Mouse (Mus musculus) hindbrain, embryonic 10.5 days (tissue): Measurements from ENCODE around the gene Glis3. TPM values are rescaled to one million over a fixed set of nuclear protein-coding genes. Genes with fewer than 3 reads are reported as not detected.

Experiments
- DNase-seq: peaks from one replicate; pipeline ENCODE4 v3.0.0-alpha.2; 2017; ENCODE audit warnings: low spot score
- H3K27ac ChIP-seq: fragments of 300-500 bp; sonication (generic); 2 replicates; pipeline ENCODE4 v1.5.1; 2016; ENCODE audit warnings: mild to moderate bottlenecking, moderate library complexity
- H3K27me3 ChIP-seq: fragments of 300-500 bp; sonication (generic); 2 replicates; pipeline ENCODE4 v1.6.1; 2016; ENCODE audit warnings: mild to moderate bottlenecking; ENCODE audit not compliant: poor library complexity, insufficient read depth, severe bottlenecking
- H3K36me3 ChIP-seq: fragments of 300-500 bp; sonication (generic); 2 replicates; pipeline ENCODE4 v1.6.1; 2016; ENCODE audit warnings: mild to moderate bottlenecking, moderate library complexity
- H3K4me1 ChIP-seq: fragments of 300-500 bp; sonication (generic); replicated peaks from 2 replicates; pipeline ENCODE4 v1.6.1; 2016; ENCODE audit warnings: mild to moderate bottlenecking
- H3K4me3 ChIP-seq: fragments of 300-500 bp; sonication (generic); 2 replicates; pipeline ENCODE4 v1.5.1; 2016; ENCODE audit warnings: mild to moderate bottlenecking, moderate library complexity
- H3K9me3 ChIP-seq: fragments of 300-500 bp; sonication (generic); 2 replicates; pipeline ENCODE4 v1.6.1; 2016; ENCODE audit warnings: mild to moderate bottlenecking, moderate library complexity
- WGBS: fragments of 180-500 bp; shearing (Covaris S2); methylation state at CpG from one replicate; pipeline ENCODE4 v1.1.7; 2016; 5-methylcytosine and 5-hydroxymethylcytosine counted together
- polyA plus RNA-seq: library from polyadenylated mRNA; unstranded; fragments of >200 nt; fragmentation: Nextera tagmentation; extraction: Ambion mirVana; gene quantifications from 2 replicates; pipeline ENCODE4 v1.2.1, GENCODE M21; 2016

Gene Glis3
- 2.2 and 3.9 TPM in 2 replicates for polyA plus RNA-seq

DNA sequence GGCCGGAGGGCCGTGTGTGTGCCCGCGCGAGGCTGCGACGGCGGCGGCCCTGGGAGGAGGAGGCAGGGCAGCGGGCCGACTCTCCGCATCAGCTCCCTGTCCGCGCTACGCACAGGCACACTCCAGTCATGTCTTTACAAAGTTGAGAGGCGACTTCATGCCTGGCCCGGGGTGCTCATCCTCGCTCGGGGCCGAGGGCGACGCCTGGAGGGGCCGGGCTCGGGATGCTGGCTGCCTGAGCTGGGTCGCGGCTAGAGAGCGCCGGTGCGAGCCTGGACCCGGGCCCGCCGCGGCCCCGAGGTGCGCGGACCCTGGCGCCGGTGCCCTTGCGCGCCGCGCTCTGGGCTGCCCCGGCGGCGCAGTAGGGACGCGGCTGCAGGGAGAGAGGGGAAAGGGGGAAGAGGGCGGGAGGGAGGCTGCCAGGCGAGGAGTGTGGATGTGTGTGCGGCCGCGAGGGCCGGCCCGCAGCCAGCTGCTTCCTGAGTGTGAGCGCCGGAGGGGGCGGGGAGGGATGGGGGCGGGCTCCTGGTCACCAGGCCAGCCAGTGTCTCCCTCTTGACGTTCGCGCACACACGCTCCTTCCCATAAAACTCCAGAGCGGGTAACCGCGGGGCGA is at the start of gene Glis3:
TSS of gene Glis3 (minus strand) at position 302 of the 616 bp plus-strand sequence.
- H3K27me3 ChIP-seq, result peaks cover 53% of the 10 kb centered on the region
- WGBS, result under 1% methylated on average over 66 of the region's 66 CpGs
- H3K27ac ChIP-seq, result peak within 1 kb of the TSS; percentile 86
- H3K9me3 ChIP-seq, result no peaks in the 10 kb centered on the region
- H3K4me3 ChIP-seq, result peak within 1 kb of the TSS; percentile 78
- H3K4me1 ChIP-seq, result peaks cover 40% of the 10 kb centered on the region
- peak; percentile 79 for DNase-seq
- no peaks in the 10 kb centered on the region for H3K36me3 ChIP-seq

DNA sequence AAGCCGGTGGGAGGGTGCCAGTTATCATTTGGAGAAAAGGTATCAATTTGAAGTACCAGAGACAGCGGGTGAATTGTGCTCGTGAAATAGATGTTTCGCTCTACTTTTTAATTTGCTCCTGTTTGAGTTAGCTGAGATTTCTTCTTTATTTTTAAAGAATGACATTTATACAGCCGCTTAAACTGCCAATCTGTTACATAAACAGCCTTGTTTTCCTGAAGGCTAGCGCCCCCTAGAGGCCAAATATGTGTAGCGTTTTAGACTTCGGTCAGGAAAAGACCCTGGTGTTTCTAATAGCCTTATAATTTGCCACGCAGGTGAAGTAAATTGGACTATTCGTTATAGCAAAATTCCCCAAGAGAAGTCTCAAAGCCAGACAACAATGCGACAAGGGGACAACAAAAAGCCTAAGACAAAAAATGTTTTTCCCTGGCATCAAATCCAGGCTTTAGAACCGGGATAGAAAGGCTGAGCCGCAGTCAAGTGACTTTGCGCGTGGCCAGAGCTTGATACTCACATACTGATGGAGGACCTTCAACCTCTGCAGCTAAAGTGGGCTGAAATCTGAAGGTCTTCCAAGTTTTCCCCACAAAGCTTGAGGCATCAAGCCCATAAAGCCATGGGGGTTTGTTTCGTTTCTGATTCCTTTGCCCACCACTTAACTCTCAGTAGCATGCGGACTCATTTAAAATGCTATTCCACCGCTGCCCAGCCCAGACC is 46.4 kb upstream of the Glis3 start:
- Histone ChIP-seq H3K4me3 (no peak overlapping the region), H3K36me3 (no peaks in the 10 kb centered on the region), H3K27me3 (peaks cover 34% of the 10 kb centered on the region), H3K9me3 (no peaks in the 10 kb centered on the region), H3K27ac (no peak overlapping the region), H3K4me1 (peaks cover 5% of the 10 kb centered on the region)
- peak; percentile 46 for DNase-seq
- 58% methylated on average over 18 of the region's 18 CpGs for WGBS

DNA sequence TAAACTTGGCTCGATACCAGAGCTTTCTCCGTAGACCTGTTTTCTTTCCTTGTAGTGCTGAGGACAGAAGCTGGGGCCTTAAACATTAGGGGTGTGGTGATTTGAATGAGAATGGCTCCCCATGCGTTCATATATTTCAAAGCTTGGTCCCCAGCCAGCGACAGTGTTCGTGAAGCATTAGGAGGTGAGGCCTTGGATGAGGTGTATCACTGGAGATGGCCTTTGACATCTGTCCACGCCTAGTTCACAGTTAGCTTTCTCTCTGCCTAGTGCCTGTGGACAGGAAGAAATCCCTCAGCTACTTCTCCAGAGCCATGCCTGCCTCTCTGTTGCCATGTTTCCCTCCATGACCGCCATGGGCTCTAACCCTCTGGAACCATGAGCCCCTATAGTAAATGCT is 44.8 kb upstream of the Glis3 start:
- Histone ChIP-seq H3K36me3 (no peaks in the 10 kb centered on the region), H3K27ac (no peak overlapping the region), H3K27me3 (peaks cover 37% of the 10 kb centered on the region), H3K9me3 (0 out of 2 replicates have a peak, but pooled peaks cover 8% of the 10 kb centered on the region), H3K4me1 (peaks cover 5% of the 10 kb centered on the region), H3K4me3 (no peak overlapping the region)
- 82% methylated on average over 7 of the region's 7 CpGs for WGBS
- no peak for DNase-seq

DNA sequence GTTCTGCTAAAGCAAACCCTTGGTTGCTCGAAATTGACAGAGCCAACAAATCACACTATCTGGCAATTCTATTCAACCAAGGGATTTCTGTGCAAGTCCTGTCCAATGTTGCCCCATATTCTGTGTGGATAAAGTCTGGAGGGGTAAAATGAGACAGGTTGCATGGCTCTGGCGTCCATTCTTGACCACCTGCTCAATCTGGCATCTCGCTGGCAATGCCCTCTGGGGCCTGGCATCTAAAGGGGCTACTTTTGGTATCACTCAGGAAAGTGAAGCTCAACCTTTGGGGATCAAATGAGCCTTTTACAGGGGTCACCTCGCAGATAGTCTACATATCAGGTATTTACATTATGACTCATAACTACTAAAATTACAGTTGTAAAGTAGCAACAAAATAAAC is 42.7 kb upstream of the Glis3 start:
- Histone ChIP-seq H3K27me3 (peaks cover 54% of the 10 kb centered on the region), H3K4me1 (peaks cover 5% of the 10 kb centered on the region), H3K27ac (no peak overlapping the region), H3K36me3 (no peaks in the 10 kb centered on the region), H3K4me3 (no peak overlapping the region), H3K9me3 (0 out of 2 replicates have a peak, but pooled peaks cover 8% of the 10 kb centered on the region)
- no peak for DNase-seq
- 86% methylated on average over 4 of the region's 4 CpGs for WGBS

DNA sequence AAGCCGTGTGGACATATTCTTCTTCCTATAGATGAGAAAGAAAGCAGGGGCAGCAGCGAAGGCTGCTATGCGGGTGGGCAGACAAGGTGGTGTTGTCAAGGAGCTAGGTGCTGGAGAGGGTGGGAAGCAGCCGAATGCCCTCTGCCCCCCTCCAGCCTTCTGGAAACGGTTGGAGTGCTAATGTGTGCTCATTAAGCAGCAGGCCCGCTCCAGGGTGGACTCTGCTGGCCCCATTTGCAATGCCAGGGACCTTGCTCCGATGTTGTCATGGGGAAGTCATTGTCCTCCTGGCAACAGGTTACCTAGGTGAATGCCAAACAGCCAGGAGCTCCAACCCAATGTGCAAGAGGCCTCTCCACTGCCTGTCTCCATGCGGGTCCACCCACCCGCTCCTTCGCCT is 42.0 kb upstream of the Glis3 start:
- 78% methylated on average over 10 of the region's 10 CpGs for WGBS
- H3K36me3 ChIP-seq, result no peaks in the 10 kb centered on the region
- H3K4me3 ChIP-seq, result no peak overlapping the region
- H3K27me3 ChIP-seq, result peaks cover 62% of the 10 kb centered on the region
- no peak overlapping the region for H3K27ac ChIP-seq
- H3K9me3 ChIP-seq, result 0 out of 2 replicates have a peak, but pooled peaks cover 8% of the 10 kb centered on the region
- peaks cover 5% of the 10 kb centered on the region for H3K4me1 ChIP-seq
- no peak for DNase-seq

DNA sequence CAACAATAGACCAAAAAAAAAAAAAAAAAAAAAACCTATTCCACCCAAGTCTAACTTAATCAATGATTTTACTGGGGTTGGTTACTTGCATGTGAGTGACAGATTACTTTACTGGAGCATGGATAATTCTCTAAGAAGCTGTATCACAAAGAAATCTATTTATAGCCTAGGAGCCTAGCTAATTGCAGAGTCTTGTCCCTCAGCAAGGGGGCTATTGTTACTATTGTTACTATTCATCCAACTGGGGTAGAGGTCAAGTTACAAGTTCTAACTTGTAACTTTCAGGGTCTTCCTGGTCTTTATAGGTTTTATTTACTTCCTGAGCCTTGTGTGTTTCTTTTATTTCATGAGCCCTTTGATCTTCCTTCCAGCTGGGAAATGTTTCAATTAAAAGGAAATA is 40.1 kb upstream of the Glis3 start:
- no peak for DNase-seq
- H3K4me3 ChIP-seq, result no peak overlapping the region
- no peaks in the 10 kb centered on the region for H3K36me3 ChIP-seq

DNA sequence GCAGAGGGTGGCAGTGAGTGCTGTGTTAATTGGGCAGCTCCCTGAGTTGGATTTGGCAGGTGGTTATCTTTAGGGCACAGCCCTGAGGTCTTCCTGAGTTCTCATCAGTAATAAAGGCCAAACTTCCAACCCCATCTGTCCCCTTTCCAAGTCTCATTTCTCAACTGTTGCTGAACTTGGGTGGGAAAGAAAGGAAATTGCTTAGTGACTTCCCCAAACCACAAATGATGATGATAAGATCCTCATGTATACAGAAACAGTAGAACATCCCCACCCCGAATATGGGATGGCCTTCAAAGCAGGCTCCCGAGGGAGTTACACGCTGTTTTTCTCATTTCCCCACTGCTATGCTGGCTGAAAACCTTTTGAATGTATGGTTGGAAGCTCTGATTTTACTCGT is 34.8 kb upstream of the Glis3 start:
- Histone ChIP-seq H3K4me3 (no peak overlapping the region), H3K27ac (no peak overlapping the region), H3K36me3 (no peaks in the 10 kb centered on the region), H3K27me3 (peaks cover 36% of the 10 kb centered on the region), H3K4me1 (no peaks in the 10 kb centered on the region), H3K9me3 (no peaks in the 10 kb centered on the region)
- WGBS, result 86% methylated on average over 4 of the region's 4 CpGs
- no peak for DNase-seq

More for the DNA sequence above, 40.1 kb upstream of the Glis3 start:
- Histone ChIP-seq H3K27me3 (peaks cover 66% of the 10 kb centered on the region), H3K4me1 (peaks cover 5% of the 10 kb centered on the region), H3K9me3 (0 out of 2 replicates have a peak, but pooled peaks cover 8% of the 10 kb centered on the region), H3K27ac (no peak overlapping the region)

DNA sequence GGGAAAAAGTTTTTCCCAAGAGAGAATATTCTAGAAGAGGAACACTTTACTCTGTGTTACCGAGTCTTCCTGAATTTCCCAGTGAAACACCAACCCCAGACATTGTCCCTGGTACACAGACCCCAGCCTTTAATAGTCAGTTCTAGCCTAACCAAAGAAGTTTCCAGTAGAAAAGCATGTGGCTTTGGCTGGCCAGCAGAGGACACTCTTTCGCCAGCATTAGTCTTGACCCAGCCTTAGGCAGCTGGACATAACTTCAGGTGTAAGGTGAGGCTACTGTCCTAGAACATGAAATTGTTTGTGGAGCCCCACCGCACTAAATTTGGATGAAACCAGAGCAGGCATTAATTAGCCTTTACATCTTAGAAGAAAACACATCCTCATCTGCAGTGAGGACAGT is 17.8 kb upstream of the Glis3 start:
- 71% methylated on average over 3 of the region's 3 CpGs for WGBS
- Histone ChIP-seq H3K27me3 (no peaks in the 10 kb centered on the region), H3K4me1 (no peaks in the 10 kb centered on the region), H3K4me3 (no peak overlapping the region), H3K36me3 (no peaks in the 10 kb centered on the region), H3K9me3 (no peaks in the 10 kb centered on the region), H3K27ac (no peak overlapping the region)
- DNase-seq, result no peak

DNA sequence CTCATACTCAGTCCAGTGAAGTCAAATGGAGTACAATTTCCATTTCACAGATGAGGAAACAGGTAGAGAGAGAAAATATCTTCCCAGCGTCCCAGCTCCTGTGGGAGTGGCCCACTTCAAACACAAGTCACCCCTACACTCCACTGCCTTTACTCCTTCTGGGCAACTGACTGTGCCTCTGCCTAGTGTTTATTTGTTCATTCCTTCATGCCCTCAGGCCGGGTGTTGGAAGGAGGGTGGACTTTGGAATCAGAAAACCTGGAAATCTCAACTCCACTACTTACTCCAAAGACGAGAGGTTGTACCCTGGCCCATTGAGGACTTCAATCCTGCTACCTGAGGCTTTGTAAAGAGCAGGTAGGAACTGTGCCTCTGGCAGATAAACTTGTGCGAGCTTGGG is 6.5 kb upstream of the Glis3 start:
- Histone ChIP-seq H3K4me1 (no peaks in the 10 kb centered on the region), H3K27ac (no peak overlapping the region), H3K27me3 (peaks cover 7% of the 10 kb centered on the region; the same call in 1 of the 2 replicates), H3K36me3 (no peaks in the 10 kb centered on the region), H3K4me3 (no peak overlapping the region), H3K9me3 (no peaks in the 10 kb centered on the region)
- DNase-seq, result no peak
- WGBS, result 79% methylated on average over 4 of the region's 4 CpGs

DNA sequence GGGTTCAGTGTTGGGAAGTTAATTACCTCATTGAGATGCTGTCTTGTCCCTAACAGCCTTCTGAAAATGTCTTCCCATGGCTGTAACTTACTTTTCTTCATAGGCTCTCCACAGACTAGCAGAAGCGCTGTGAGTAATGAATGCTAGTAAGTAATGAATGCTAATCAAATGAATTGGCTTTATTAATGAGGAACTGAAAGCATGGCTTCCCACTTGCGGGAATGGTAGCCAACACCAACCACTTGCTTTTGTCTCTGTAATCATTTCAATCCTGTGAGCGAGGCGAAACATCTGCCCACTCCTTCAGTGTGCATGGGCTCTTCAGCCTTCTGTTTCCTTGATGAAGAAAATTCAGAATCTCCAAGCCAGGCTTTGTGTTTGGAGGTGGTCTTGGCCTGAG is 5.6 kb upstream of the Glis3 start:
- H3K9me3 ChIP-seq, result no peaks in the 10 kb centered on the region
- H3K27me3 ChIP-seq, result peaks cover 16% of the 10 kb centered on the region
- H3K27ac ChIP-seq, result no peak overlapping the region
- no peak for DNase-seq
- peaks cover 4% of the 10 kb centered on the region for H3K4me1 ChIP-seq
- H3K36me3 ChIP-seq, result no peaks in the 10 kb centered on the region
- H3K4me3 ChIP-seq, result no peak overlapping the region
- 88% methylated on average over 4 of the region's 4 CpGs for WGBS

DNA sequence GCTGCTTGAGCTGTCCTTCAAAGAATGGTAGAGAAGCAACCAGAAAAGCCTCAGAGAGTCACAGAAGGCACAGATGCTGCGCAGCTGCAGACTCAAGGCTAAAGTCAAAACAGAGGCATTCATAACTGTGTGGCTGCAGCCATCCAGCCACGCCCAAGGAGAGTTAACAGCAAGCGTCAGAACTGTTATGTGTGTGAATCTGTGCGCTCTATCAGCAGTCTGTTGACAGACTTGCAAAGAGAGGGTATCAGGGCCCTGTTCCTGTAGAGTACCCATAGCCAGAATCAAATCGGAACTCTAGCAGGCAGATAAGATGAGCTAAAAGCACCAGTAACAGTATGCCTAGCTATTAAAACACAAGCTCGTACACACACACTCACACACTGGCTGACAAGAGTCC is 4.5 kb upstream of the Glis3 start:
- 87% methylated on average over 6 of the region's 6 CpGs for WGBS
- no peak overlapping the region for H3K27ac ChIP-seq
- peaks cover 27% of the 10 kb centered on the region for H3K27me3 ChIP-seq
- H3K9me3 ChIP-seq, result no peaks in the 10 kb centered on the region
- no peaks in the 10 kb centered on the region for H3K36me3 ChIP-seq
- no peak for DNase-seq
- H3K4me3 ChIP-seq, result no peak overlapping the region
- H3K4me1 ChIP-seq, result peaks cover 15% of the 10 kb centered on the region

DNA sequence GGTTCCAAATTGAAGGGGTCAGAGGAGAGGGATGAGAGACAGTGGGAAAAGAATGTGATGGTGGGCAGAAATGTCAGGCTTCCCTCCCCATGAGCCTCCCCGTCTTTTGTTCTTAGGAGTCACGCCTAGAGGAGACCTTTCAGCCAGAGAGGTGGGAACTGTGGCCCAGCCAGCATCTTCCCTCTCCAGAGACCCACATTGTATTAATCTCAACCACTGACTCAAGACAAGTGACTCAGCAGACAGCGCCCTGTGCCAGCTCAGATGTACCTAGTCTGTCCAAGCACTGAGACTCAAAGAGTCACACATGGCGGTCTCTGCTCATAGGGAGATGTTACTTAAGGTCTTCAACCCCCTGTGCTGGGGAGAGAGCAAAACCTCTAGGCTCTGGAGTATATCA is 3.5 kb upstream of the Glis3 start:
- no peak overlapping the region for H3K4me3 ChIP-seq
- no peaks in the 10 kb centered on the region for H3K9me3 ChIP-seq
- H3K27ac ChIP-seq, result no peak overlapping the region
- 92% methylated on average over 4 of the region's 4 CpGs for WGBS
- no peaks in the 10 kb centered on the region for H3K36me3 ChIP-seq
- peaks cover 37% of the 10 kb centered on the region for H3K27me3 ChIP-seq
- DNase-seq, result no peak
- peaks cover 25% of the 10 kb centered on the region for H3K4me1 ChIP-seq

DNA sequence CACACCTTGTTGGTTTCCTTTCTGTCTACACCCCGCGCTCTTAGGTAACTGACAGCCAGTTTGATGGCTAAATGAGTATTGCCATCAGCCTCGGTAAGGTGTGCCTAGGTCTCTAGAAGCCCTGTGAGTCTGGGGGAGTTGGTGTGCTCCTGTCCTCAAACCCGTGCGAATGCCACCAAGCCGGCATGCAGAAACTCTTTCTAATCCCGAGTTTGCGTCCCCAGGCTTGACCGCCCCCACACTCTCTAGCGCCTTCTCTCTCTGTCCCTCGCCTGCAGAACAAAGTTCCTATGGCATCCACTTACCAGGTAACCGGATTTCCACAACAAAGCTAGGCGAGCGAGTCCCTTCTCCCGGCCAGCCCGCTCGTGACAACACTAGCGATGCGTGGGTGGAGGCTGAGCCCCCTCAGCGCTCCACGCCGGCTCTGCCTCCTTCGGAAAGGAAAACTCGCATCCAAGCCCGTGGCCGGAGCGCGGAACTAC is 544 bp downstream of the Glis3 start:
- Histone ChIP-seq H3K4me3 (peak overlapping the region; percentile 78), H3K9me3 (no peaks in the 10 kb centered on the region), H3K4me1 (peaks cover 40% of the 10 kb centered on the region), H3K27me3 (peaks cover 53% of the 10 kb centered on the region), H3K36me3 (no peaks in the 10 kb centered on the region), H3K27ac (peak overlapping the region; percentile 86)
- no peak for DNase-seq
- WGBS, result 1% methylated on average over 28 of the region's 28 CpGs
